Mouse (Mus musculus) ES-Bruce4 (cell line): ENCODE measurements at regions not wholly inside any gene's neighbourhood (a gene's known extent, or its start where the extent isn't known, plus 50 kb on each side); places are given as distances from the start of the nearest gene placed in this dataset.

ENCODE experiments used
- H3K27ac ChIP-seq: 2 replicates; pipeline ENCODE4 v1.5.1; 2012; ENCODE audit warnings: low read length, inconsistent platforms; ENCODE audit not compliant: insufficient read depth
- H3K27me3 ChIP-seq: 2 replicates; pipeline ENCODE4 v1.6.1; 2012; ENCODE audit warnings: mild to moderate bottlenecking, low read length, inconsistent platforms; ENCODE audit not compliant: control insufficient read depth, poor library complexity, insufficient read depth, severe bottlenecking
- H3K36me3 ChIP-seq: 2 replicates; pipeline ENCODE4 v1.6.1; 2012; ENCODE audit warnings: inconsistent platforms, mild to moderate bottlenecking, low read length, moderate library complexity; ENCODE audit not compliant: control insufficient read depth, poor library complexity, insufficient read depth, severe bottlenecking
- H3K4me1 ChIP-seq: one replicate; pipeline ENCODE4 v1.8.1; 2011; ENCODE audit warnings: low read length; ENCODE audit not compliant: control insufficient read depth, insufficient read depth
- H3K4me3 ChIP-seq: 2 replicates; pipeline ENCODE4 v1.5.1; 2011; ENCODE audit warnings: low read depth, mild to moderate bottlenecking, low read length
- H3K9ac ChIP-seq: 2 replicates; pipeline ENCODE4 v1.6.1; 2012; ENCODE audit warnings: low read depth, mild to moderate bottlenecking, inconsistent platforms; ENCODE audit not compliant: poor library complexity, severe bottlenecking
- H3K9me3 ChIP-seq: replicated peaks from 2 replicates; pipeline ENCODE4 v1.6.1; 2012; ENCODE audit warnings: mild to moderate bottlenecking, low read length, inconsistent platforms; ENCODE audit not compliant: control insufficient read depth, poor library complexity, insufficient read depth, severe bottlenecking
- CTCF ChIP-seq: IDR thresholded peaks from one replicate; pipeline ENCODE4 v1.8.1; 2011; ENCODE audit warnings: low read depth, low read length
- EP300 ChIP-seq: IDR thresholded peaks from 2 replicates; pipeline ENCODE4 v1.6.1; 2011; ENCODE audit warnings: low read depth, low read length; ENCODE audit not compliant: insufficient read depth
- POLR2A ChIP-seq: IDR thresholded peaks from one replicate; pipeline ENCODE4 v1.8.1; 2011; ENCODE audit warnings: low read length; ENCODE audit not compliant: insufficient read depth

DNA sequence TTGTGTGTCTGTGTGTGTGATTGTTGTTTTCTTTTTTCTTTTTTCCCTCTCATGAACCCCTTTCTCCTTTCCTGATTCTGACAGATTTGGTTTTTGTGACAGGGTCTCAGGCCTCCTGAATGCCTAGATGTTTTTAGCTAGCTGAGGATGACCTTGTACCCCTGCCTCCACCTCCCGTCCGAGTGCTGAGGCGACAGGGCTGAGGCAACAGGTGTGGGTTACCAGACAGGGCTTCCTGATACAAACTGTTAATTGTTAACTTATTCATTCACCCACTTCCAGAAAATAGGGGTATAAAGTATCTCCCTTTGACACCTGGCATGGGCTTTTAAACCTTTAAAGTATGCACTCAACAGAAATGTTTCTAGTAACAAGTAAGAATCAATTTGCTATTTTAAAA, 65.0 kb upstream of the Ralgapa2 start:
- no peaks in the 10 kb centered on the region for H3K36me3 ChIP-seq
- no peaks in the 10 kb centered on the region for H3K9me3 ChIP-seq
- H3K9ac ChIP-seq = no peak overlapping the region
- TF ChIP-seq CTCF = no peak
- no peak for TF ChIP-seq EP300
- TF ChIP-seq POLR2A = no peak
- no peak overlapping the region for H3K27ac ChIP-seq
- H3K27me3 ChIP-seq = no peaks in the 10 kb centered on the region
- H3K4me3 ChIP-seq = no peak overlapping the region
- H3K4me1 ChIP-seq = no peaks in the 10 kb centered on the region

DNA sequence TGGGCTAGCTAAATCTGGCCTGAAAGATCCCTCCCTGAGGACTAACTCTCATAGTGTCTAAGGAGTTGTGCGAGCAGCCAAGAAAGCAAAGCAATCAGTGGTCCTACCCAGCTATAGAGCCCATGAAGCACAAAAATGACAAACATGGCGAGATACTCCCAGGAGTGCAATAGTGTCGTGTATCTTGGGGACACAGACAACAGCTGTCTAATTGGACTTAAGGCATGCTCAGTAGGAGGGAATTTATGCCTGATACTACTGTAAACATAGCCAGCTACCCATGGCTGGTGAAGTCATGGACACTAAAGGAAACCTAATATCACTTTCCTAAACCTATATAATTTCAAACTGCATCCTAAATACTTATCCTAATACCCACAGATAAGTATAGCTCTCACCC, 69.1 kb upstream of the Ralgapa2 start:
- H3K36me3 ChIP-seq = no peaks in the 10 kb centered on the region
- TF ChIP-seq EP300 (no peak), POLR2A (no peak), CTCF (no peak)
- H3K27me3 ChIP-seq = no peaks in the 10 kb centered on the region
- H3K9ac ChIP-seq = no peak overlapping the region
- no peak overlapping the region for H3K27ac ChIP-seq
- no peak overlapping the region for H3K4me3 ChIP-seq
- no peaks in the 10 kb centered on the region for H3K4me1 ChIP-seq
- no peaks in the 10 kb centered on the region for H3K9me3 ChIP-seq

DNA sequence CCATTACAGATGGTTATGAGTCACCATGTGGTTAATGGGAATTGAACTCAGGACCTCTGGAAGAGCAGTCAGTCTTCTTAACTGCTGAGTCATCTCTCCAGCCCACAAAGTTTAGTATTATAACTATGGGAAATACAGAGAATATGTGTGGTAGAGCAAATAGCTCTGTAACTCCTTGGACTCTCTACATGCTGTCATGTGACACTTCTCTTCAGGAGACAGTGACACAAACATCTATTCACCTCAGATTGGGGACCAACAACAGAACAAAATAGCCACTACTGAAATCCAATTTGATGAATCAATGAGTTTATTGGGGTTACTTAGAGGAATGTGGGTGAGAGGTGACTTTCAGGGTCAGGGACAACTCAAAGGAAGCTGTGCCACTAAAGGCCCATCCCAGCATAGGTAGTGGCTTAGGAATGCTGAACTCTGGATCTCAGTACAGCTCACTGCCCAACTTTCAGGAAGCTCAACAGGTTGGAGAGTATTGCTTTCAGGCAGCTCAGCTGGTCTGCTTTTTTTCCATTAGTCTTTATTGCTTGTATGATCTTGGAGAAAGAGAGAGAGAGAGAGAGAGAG, 71.8 kb upstream of the Ralgapa2 start:
- no peaks in the 10 kb centered on the region for H3K4me1 ChIP-seq
- TF ChIP-seq POLR2A = no peak
- TF ChIP-seq CTCF = no peak
- TF ChIP-seq EP300 = no peak
- H3K4me3 ChIP-seq = no peak overlapping the region
- no peak overlapping the region for H3K9ac ChIP-seq
- H3K9me3 ChIP-seq = no peaks in the 10 kb centered on the region
- H3K27me3 ChIP-seq = no peaks in the 10 kb centered on the region
- no peaks in the 10 kb centered on the region for H3K36me3 ChIP-seq
- no peak overlapping the region for H3K27ac ChIP-seq

DNA sequence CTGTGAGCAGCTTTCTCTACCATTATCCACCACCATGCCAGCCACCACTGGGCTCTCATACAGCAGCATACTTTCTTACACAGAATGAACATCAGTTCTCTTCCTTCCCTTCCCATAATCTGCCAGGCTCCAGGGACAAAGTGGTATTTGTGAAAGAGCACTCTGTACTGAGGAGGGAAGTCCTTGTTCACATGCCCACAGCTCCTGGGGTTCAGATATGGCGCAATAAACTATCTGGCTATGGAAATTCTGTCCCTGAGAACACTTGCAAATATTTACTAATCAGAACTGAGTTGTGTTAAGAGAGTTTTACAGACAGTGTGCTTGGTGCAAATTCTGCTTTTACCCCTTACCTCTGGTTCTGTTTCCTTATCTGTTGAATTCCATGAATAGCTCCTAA, 74.2 kb upstream of the Ralgapa2 start:
- no peak for TF ChIP-seq EP300
- no peak for TF ChIP-seq POLR2A
- no peak for TF ChIP-seq CTCF
- no peaks in the 10 kb centered on the region for H3K36me3 ChIP-seq
- no peaks in the 10 kb centered on the region for H3K27me3 ChIP-seq
- no peak overlapping the region for H3K9ac ChIP-seq
- H3K9me3 ChIP-seq = no peaks in the 10 kb centered on the region
- no peak overlapping the region for H3K27ac ChIP-seq
- no peaks in the 10 kb centered on the region for H3K4me1 ChIP-seq
- H3K4me3 ChIP-seq = no peak overlapping the region

DNA sequence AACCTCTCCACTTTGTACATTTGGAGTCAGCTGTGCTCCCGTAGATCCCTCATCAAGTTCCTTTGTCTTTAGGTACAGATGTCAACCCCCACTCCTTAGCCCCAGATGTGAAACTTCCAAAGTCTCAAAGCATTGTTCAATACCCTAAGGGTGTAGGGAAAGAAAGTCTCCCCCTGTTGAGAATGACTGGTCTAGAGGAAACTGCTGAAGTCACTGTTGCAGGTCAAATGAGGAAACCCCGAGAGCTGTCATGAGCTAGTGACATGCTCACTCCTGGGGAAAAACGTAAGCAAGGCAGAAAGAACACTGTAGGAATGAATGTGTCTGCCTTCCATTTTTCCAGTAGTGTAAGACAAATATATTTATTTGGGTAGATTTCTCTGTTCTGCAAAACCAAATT, 74.8 kb upstream of the Ralgapa2 start:
- Histone ChIP-seq H3K27me3 (no peaks in the 10 kb centered on the region), H3K9ac (no peak overlapping the region), H3K4me1 (no peaks in the 10 kb centered on the region), H3K9me3 (no peaks in the 10 kb centered on the region), H3K36me3 (no peaks in the 10 kb centered on the region), H3K27ac (no peak overlapping the region), H3K4me3 (no peak overlapping the region)
- no peak for TF ChIP-seq POLR2A

DNA sequence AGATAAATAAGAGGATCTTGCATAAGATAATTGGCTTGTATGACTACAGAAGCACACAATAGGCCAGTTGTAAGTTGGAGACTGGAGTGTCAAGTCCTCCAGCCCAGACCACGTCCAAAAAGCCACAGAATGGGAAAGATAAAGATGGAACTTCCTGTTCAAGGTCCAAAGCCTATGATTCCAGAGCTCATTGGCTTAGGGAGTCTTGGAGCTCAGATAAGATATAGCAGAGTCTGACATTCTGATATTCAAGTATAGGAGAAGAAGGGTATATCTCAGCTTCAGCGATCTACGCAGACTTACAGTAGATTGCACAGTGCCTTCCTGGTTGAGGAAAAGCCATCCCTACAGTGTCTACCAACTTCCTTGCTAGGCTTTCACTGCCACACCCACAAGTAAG, 77.7 kb upstream of the Ralgapa2 start:
- Histone ChIP-seq H3K27me3 (no peaks in the 10 kb centered on the region), H3K4me1 (no peaks in the 10 kb centered on the region), H3K4me3 (no peak overlapping the region), H3K27ac (no peak overlapping the region), H3K9me3 (no peaks in the 10 kb centered on the region), H3K9ac (no peak overlapping the region), H3K36me3 (no peaks in the 10 kb centered on the region)
- no peak for TF ChIP-seq CTCF
- TF ChIP-seq POLR2A = no peak
- no peak for TF ChIP-seq EP300
